Mouse (Mus musculus) ovary, postnatal 14 days (tissue): ENCODE results near the gene Sntb2.

ENCODE experiments used
- DNase-seq: peaks from one replicate; pipeline ENCODE4 v3.0.0; 2022; ENCODE audit warnings: low spot score

Sntb2 gene

DNA sequence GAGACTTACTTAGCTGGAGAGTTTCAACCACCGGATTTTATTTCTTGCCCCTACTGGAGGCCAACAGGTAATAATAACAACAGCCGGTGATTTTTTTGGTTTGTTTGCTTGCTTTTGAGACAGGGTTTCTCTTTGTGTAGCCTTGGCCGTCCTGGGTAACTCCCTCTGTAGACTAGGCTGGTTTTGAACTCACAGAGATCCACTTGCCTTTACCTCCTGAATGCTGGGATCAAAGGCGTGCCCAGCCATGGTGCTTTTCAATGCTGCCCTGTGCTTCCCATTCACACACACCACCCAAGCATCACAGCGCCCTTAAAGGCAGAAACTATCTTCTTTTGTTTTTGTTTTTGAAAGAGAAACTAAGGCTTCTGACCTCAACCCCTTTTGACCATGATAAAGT lies 5.6 kb upstream of the Sntb2 start:
- no peak for DNase-seq

DNA sequence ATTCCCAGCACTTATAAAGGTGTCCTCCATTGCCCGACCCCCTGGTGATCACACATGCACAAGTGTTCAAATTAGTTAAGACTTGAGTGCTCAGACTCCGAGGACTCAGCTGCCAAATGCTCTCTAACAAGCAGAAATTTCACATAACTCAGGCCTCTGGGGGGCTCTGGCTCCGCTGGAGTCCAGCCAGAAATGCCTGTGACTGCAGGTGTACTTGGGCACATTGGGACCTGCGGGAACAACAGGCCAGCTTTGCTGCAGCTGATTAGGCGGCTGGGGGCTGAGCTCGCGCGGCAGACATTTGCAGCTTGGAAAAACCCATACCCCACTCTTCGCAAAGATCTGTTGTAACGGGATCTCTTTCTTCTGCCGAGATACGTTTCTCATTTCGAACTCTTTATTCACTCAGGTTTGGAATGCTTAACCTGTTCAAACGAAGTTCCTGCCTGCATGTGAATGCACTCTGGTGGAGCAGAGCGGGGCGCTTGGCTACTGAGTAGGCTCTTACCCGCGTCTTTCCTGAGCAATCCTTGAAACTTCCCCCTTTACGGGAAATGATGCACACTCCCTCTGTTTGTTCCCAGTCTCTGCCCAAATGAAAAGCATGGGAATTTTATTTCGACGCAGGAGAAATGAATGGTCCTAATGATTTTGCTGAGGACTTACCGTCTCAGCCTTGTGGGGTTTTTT lies 3.0 kb upstream of the Sntb2 start:
- DNase-seq: no peak

DNA sequence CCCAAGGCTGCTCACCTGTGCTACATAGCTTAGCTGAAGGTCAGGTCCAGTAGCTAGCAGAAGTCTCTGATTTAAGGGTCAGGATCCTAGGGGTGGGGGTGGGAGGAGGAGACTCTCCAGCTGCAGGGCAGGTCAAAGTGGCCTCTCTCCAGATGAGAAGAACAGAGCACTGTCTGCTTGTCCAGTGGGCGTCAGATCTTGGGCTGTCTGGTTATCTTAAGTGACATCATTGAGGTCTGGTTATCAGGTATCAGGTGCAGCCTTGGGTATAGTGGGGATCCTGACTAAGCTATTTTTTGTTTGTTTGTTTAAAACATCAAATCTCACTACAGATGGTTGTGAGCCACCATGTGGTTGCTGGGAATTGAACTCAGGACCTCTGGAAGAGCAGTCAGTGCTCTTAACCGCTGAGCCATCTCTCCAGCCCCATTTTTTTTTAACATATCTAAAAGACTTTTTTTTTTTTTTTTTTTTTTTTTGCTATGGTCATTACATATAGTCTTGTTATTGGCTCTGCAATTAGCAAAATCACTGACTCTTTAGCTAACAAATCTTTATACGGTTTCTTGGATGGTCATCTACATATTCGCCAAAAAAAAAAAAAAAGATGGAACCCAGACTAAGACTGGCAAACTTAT lies 1.9 kb upstream of the Sntb2 start:
- DNase-seq: no peak

DNA sequence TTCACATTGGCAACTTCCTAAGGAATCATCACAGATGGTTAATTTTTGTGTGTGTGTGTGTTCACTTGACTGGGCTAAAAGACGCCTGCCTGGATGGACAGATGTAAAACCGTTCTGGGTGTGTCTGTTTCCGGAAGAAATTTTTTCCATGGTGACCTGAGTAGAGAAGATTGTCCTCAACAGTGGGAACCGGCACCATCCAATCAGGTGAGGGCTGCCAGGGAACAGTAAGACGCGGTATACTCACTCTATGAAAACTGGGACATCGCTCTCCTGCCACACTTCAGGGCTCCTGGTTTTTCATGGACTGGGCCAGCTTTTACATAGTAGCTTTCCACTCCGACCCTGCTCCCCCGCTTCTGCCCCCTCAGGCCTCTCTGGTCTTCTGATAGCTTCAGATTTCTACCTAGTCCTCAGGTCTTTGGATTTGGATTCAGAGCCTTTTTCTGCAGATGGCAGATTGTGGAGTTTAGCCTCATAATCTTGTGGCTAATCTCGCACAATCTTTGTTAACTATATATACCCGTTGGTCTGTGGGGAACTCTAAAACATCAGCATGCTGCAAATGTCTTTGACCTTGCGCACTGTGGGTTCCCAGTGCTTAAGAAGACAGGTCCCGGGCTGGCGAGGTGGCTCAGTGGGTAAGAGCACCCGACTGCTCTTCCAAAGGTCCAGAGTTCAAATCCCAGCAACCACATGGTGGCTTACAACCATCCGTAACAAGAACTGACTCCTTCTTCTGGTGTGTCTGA lies 1.1 kb upstream of the Sntb2 start:
- DNase-seq: no peak

DNA sequence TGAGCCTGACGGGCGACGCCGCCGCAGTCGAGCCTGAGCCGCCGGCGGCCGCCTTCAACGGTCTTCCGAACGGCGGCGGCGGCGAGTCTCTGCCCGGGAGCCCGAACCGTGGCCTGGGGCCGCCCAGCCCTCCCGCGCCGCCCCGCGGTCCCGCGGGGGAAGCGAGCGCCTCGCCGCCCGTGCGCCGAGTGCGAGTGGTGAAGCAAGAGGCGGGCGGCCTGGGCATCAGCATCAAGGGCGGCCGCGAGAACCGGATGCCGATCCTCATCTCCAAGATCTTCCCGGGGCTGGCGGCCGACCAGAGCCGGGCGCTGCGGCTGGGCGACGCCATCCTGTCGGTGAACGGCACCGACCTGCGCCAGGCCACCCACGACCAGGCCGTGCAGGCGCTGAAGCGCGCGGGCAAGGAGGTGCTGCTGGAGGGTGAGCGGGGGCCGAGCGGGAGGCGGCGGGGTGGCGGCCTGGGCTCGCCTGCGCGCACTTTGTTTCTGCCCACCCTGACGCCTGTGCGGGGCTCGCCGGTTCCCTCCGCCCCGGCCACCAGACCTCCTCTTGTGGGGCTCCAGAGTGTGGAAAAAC lies 438 bp downstream of the Sntb2 start:
- peak; percentile 41 for DNase-seq

DNA sequence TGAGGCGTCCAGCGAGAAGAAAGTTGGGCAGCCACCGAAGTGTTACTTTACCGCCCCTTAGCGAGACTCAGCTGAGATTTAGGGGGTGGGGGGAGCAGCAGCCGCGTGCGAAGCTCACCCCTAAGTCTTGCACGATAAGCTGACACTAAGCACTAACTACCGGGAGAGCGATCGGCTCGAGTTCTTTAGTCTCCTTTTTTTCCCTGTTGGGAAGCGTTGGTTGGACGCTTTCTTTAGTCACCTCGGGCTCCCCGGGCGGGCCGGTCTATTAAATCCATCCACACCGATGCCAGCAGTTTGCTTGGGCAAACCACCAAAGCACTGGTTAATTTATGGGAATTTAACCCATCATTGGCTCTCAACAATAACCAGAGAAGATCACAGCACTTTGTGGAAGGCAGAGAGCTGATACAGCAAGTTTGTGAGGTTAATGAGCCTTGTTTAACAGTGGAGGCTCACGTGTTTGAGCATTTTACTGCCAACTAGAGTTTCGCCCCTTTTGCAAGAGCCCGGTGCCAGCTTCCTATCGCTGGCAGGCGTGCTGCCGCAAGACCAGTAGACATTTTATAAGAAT lies 1.0 kb downstream of the Sntb2 start:
- DNase-seq: peak; percentile 46

DNA sequence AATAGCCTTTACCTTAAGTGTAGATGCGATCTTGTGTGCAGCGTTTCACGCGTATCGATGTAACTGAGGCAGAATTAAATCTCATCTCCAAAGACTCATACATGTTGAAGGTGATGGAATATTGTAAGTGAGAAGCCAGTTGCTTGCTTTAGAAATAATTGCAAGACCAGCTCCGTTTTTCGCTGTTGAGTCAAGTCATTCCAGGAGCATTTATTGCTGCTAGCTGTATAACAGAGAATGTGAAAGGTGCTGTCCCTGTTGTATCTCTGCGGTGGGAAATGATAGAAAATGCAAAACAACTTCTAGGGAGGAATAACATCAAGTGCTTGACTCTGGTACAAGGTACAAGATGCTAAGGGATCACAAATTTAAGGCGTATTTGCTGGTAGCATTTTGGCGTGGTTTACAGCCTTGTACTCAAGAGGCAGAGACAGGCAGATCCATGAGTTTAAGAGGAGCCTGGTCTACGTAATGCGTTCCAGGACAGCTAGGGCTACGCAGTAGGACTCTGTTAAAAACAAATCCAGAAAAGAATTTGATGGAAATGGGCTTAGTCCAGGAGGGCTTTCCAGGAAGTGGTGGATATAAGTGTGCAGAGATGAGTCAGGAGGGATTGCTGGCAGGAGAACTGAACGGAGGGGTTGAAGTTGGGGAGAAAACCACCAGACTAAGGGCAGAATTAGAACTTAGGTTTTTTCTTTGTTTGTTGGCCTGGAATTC lies 1.7 kb downstream of the Sntb2 start:
- DNase-seq: no peak

DNA sequence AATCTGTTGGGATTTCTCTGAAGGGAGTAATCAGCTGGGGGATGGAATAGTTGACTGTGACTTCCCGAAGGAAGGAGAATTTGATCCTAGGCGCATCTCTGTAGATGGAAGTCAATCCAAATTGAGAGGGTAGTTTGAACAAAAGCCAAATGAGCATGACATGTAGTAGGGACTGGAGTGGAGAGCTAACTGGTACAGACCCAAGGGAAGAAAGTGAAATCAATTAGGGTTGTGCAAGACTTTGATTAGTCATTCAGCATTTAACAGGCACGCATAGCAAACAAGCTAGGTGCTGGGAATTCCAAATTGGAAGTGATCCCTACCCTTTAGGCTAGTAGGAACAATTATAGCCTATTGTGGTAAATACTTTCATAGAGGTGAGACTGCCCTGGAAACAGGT lies 6.3 kb downstream of the Sntb2 start:
- DNase-seq: no peak

DNA sequence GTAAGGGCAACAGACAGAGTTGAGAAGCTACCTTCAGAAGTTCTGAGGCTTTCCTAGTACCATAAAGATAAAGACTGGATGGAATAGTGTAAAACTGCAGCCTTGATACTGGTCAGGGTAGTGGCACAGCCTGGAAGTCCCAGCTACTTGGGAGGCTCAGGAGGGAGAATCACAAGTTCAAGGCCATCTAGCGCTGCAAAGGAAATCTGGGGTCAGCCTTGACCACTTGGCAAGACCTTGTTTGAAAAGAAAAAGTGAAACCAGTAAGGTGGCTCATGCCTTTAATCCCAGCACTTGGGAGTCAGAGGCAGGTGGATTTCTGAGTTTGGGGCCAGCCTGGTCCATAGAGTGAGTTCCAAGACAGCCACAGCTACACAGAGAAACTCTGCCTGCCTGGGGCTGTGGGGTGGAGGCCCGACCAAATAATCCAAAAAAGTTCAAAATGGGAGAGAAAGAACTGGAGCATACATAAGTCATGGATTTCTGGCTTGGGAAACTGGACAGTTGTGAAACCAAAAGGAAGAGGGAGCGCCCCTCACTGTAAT lies 8.4 kb downstream of the Sntb2 start:
- no peak for DNase-seq

DNA sequence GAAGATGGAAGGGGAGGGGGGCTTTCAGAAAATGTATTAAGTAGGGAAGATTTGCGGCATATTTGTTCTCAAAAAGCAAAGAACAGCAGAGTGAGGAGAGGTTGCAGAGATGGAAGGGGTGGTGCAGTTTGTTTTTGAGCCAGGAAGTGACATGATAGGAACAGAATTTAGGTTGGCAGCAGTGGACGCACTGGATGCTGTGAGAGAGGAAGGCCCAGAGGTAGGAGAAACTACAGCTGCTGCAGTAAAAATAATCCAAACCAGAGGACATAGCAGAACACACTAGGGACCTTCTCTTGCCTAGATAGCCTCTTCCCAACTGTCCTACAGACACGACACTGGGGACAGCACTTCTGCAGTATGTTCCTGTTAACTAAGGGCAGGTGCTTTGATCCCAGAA lies 9.2 kb downstream of the Sntb2 start:
- no peak for DNase-seq

DNA sequence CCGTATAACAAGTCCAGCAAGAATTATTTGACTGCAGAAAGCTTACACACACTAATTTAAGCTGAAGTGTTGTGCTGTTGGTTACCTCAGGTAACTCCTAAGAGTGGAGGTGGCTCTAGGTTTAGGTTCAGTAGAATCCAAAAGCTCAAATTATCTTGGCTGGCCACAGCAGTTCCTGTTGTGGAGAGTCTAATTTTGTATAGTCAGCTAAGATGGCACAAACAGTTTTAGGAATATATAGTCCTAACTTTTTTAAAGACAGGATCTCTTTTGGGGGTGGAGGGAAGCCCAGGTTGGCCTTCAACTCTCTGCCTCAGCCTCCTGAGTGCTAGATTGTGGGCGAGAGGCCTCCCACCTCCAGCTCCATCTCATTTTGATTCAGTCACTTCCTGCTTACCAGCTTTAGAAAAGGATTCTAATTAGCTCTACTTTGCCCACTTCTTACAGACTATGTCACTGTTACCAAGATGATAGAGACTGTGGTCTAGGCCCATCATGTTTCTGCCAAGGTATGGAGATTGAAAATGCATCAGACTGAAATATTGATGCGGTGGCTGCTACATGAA lies 13.2 kb downstream of the Sntb2 start:
- DNase-seq: no peak

DNA sequence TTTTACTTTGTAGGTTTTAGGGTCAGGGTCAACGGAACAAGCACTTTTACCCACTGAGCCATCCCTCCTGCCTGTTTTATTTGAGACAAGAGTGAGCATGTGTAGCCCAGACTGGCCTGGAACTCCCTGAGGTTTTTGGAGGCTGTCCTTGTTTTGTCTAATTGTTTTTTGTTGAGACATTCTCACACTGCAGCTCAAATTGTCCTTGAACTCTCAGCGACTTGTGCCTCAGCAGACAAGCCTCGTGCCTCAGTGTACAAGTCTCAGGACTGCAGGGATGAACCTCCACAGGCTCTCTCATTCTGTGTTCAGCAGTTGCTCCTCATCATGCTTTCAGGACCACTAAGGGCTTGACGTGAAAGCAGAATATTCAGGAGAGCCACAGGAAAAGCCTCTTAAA lies 16.2 kb downstream of the Sntb2 start:
- DNase-seq: no peak

DNA sequence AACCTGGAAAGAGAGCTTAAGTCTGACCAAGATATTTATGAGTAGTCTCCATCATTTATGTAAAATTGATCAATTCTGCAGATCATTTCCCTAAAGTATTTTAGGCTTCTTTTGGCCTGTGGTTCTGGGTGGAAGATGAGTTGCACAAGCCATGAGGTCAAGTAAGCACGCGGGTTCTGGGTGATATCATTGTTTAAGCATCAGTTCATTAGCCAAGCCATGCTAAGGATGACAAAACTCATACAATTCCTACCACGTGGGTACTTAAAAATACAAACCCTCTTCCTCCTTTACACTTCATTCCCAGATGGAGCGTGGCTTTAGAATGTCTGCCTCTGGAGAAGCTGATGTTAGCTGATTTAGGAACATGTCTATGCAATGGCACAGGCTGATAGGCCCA lies 18.0 kb downstream of the Sntb2 start:
- no peak for DNase-seq

DNA sequence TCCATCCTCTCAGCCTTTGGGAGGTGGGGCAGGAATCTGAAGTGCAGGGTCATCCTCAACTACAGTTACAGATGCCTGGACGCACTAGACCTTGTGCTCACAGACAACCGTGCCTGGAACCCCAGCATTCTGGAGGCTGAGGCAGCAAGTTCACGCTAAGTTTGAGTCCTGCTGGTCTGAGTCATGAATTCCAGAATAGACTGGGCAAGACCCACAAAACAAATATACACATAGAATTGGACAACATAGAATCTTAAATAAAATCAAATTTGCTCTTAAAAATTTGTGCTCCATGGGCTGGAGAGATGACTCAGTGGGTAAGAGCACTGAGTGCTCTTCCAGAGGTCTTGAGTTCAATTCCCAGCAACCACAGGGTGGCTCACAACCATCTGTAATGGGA lies 21.5 kb downstream of the Sntb2 start:
- no peak for DNase-seq

DNA sequence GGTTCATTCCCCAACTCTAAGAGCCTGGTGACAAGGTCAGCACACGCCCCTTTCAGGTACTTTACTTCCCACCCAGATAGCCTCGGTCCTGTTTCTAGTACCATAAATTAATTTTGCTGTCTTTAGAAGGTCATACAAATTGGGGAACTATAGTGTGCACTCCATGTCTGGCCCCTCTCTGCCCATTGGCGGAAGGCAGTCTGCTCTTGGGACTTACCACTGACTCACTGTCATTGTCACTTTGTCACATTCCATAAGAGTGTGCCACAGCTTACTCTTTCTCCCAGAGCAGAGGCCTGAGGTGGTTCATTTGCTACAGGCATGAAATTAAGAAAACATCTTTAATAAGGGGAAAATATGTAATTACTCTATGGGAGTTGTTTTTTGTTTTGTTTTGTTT lies 22.7 kb downstream of the Sntb2 start:
- no peak for DNase-seq

DNA sequence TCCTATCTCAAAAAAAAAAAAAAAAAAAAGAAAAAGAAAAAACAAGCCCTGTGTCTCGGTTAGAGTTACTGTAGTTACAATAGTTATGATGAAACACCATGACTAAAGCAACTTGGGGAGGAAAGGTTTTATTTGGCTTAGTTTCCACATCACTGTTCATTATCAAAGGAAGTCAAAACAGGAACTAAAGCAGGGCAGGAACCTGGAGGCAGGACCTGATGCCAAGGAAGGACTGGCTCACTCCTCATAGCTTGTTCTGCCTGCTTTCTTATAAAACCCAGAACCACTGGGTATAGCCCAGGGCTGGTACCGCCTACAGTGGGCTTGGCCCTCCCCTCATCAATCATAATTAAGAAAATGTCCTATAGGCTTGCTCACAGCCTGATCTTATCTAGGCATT lies 24.1 kb downstream of the Sntb2 start:
- DNase-seq: no peak

DNA sequence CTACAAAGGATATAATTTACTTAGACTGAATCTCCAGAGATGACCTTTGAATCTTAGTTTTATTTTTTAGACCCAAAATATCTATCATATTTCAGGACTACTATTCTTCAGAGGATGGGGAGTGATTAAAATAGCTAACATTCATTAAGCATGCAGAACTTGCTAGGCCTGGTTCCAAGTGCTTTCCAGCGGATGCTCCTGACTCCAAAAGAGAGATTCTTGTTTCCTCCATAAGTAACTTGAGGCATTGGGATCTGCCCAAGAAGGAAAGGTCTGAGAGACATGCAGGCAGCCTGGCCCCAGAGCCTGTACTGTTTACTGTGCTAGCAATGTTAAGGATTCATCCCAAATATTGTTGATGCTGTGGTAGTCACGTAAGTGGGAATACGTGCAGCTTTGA lies 26.8 kb downstream of the Sntb2 start:
- DNase-seq: no peak

DNA sequence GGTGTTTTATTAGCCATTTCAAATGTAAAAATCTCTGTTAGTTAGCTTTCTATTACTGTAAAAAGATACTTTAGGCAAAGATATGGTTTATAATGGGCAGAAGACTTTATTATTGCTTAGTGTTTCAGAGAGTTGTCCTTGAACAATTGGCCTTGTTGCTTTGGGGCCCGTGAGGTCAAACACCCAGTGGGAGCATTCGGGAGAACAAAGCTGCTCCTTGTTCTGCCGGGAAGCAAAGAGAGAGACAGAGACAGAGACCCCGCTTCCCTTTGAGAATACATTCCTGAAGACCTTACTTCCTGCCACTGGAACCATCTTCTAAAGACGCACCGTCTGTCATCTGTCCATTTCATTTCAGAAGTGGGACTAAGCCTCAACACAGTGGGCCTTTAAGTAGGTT lies 27.8 kb downstream of the Sntb2 start:
- DNase-seq: no peak

DNA sequence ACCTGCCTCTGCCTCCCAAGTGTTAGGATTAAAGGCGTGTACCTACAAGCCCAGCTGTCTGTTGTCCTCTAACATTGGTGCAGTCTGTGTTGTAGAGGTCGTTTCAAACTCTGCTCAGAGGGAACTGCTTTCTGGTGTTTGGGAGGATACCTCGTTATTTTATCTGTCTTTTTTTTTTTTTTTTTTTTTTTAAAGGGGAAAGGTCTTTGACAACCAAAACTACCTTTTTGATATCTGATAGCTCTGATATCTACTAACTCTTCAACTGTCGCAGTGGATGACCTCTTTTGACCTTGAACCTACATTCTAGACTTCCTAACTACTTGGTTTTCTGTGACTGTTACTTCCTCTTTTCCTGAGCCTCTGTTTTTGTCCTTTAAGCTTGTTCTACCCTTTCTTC lies 29.0 kb downstream of the Sntb2 start:
- no peak for DNase-seq

DNA sequence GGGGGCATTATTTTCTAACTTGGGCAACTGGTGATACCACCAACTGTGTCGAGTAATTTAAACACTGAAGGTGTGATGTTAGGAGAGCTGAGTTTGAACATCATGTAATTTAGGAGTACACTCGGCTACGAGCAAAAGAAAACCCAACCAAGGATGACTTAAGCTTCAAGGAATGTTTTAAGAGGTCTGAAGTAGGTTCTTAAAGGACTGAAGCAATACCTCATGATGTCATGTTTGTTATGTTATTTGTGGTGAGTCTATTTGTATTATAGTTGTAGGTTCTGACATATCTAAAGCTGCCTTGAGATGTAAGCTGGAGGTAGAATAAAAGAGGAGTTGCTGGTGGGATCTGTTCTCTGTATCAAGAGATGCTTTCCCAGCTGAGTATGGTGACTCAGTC lies 34.4 kb downstream of the Sntb2 start:
- DNase-seq: no peak

DNA sequence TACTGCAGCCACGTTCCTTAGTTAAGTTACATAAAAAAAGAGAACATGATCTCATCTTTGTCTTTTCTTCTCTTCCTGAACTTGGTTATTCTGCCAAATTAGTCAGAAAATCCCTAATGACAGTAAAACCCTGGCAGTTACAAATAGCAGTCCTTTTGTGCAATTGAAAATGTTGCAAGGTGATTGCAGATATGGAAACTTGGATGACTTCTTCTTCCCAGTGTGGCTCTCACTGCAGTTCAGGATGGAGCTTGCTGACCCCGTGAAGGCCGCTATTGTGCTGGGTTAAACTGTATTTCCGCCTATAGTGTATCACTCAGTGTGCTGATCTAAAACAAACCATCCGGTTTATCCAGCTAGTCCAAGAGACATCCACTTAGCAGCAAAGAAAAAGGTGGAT lies 36.4 kb downstream of the Sntb2 start:
- DNase-seq: no peak
